Mouse (Mus musculus) stomach, embryonic 16.5 days (tissue): Measurements from ENCODE around the gene Shq1. TPM values are rescaled to one million over a fixed set of nuclear protein-coding genes. Genes with fewer than 3 reads are reported as not detected.

Experiments
- ATAC-seq: fragments of 200-750 bp; cut with Nextera tagmentation; 2 replicates; pipeline ENCODE4 v1.8.0; 2017; ENCODE audit warnings: moderate number of reproducible peaks, moderate TSS enrichment; ENCODE audit not compliant: insufficient read depth, low FRiP score
- H3K27ac ChIP-seq: fragments of 300-500 bp; sonication (generic); 2 replicates; pipeline ENCODE4 v1.5.1; 2014; ENCODE audit warnings: low read length
- H3K27me3 ChIP-seq: fragments of 300-500 bp; sonication (generic); 2 replicates; pipeline ENCODE4 v1.6.1; 2014; ENCODE audit warnings: low read length, control low read depth, mixed read lengths; ENCODE audit not compliant: control insufficient read depth, insufficient read depth
- H3K36me3 ChIP-seq: fragments of 300-500 bp; sonication (generic); 2 replicates; pipeline ENCODE4 v1.6.1; 2014; ENCODE audit warnings: low read length; ENCODE audit not compliant: control insufficient read depth, insufficient read depth
- H3K4me1 ChIP-seq: fragments of 300-500 bp; sonication (generic); 2 replicates; pipeline ENCODE4 v1.6.1; 2014; ENCODE audit warnings: low read length, control low read depth, mixed read lengths; ENCODE audit not compliant: control insufficient read depth, insufficient read depth
- H3K4me2 ChIP-seq: fragments of 300-500 bp; sonication (generic); 2 replicates; pipeline ENCODE4 v1.6.1; 2014; ENCODE audit warnings: low read depth, low read length, mixed read lengths
- H3K4me3 ChIP-seq: fragments of 300-500 bp; sonication (generic); replicated peaks from 2 replicates; pipeline ENCODE4 v1.5.1; 2014; ENCODE audit warnings: mild to moderate bottlenecking, low read length
- H3K9ac ChIP-seq: fragments of 300-500 bp; sonication (generic); 2 replicates; pipeline ENCODE4 v1.6.1; 2014; ENCODE audit warnings: low read length
- H3K9me3 ChIP-seq: fragments of 300-500 bp; sonication (generic); replicated peaks from 2 replicates; pipeline ENCODE4 v1.6.1; 2016; ENCODE audit warnings: low read length, control low read depth; ENCODE audit not compliant: control insufficient read depth
- WGBS: fragments of 180-500 bp; shearing (Covaris S2); extraction: QIAGEN DNeasy Blood & Tissue Kit; methylation state at CpG from one replicate; pipeline ENCODE4 v1.1.7; 2014; 5-methylcytosine and 5-hydroxymethylcytosine counted together
- polyA plus RNA-seq: library from polyadenylated mRNA; unstranded; fragments of >200 nt; fragmentation: Nextera tagmentation; extraction: Ambion mirVana; gene quantifications from 2 replicates; pipeline ENCODE4 v1.2.1, GENCODE M21; 2015

The Shq1 gene
- polyA plus RNA-seq, 1 experiment from 2014 or later = 15.9 TPM

DNA sequence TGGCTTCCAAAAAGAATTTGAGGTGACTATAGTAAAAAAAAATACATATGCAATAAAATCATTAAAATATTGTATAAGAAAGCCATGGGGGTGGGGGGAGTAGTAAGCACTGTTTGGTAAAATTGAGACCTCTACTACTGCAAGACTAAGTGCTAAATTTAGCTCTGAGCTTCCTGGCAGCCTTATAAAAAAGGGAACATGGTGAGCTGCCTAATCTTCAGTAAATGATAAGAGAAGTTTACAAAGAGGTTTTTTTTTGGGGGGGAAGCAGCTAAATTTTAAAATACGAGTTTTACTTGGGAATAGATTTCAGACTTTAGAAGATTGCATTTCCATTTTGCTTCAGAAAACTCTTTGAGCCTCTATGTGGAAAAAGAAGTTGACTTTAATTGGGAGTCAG, 37.3 kb upstream of the Shq1 start:
- no peak for ATAC-seq

DNA sequence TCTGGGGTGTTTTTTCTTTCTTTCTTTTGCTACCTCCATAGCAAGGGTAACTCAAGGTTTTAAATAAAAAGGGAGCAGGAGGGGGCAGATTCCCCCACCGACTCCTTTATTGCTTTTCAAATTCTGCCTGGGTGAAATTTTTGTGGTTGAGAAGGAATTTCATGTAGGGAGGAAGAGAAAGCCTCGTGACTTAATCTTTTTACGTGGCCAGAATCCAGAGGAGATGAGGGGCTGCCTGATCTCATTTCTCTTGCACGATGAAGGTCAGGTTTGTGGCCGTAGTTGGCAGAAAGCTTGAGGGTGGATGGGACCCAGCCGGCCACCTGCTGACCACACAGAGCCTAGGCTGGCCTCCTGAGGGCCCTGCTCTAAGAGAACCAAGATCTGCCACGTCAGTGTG, 36.6 kb upstream of the Shq1 start:
- no peak overlapping the region for H3K4me2 ChIP-seq
- H3K36me3 ChIP-seq = no peaks in the 10 kb centered on the region
- WGBS = 50% methylated on average over 7 of the region's 7 CpGs
- H3K9ac ChIP-seq = no peak overlapping the region
- H3K9me3 ChIP-seq = no peaks in the 10 kb centered on the region
- peaks cover 23% of the 10 kb centered on the region for H3K27me3 ChIP-seq
- no peak overlapping the region for H3K27ac ChIP-seq
- no peak overlapping the region for H3K4me3 ChIP-seq
- ATAC-seq = no peak
- H3K4me1 ChIP-seq = peaks cover 10% of the 10 kb centered on the region

More for the DNA sequence above, 37.3 kb upstream of the Shq1 start:
- H3K27ac ChIP-seq = no peak overlapping the region
- H3K36me3 ChIP-seq = no peaks in the 10 kb centered on the region
- H3K4me1 ChIP-seq = peaks cover 10% of the 10 kb centered on the region
- no peaks in the 10 kb centered on the region for H3K9me3 ChIP-seq
- no peak overlapping the region for H3K4me3 ChIP-seq
- H3K9ac ChIP-seq = no peak overlapping the region
- peaks cover 19% of the 10 kb centered on the region for H3K27me3 ChIP-seq
- WGBS = 67% methylated on average over 1 of the region's 1 CpGs
- H3K4me2 ChIP-seq = no peak overlapping the region

DNA sequence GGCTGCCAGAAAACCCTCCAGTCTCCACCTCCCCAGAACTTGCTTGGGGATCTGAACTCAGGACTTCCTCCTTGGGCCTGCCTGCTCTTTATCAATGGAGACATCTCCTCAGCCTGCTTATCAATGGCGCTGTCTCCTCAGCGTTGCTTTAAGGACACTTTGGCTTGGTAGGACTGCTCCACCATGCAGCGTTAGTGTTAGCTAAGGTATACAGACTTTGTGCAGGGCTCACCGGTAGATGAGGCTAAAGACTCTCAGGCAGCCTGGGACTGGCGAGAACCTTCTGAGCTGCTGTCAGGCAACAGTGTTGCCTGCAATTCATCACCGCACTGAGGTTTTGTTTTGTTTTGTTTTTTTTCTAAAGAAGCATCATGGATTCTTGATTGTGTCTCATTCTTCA, 35.9 kb upstream of the Shq1 start:
- ATAC-seq = no peak
- Histone ChIP-seq H3K36me3 (no peaks in the 10 kb centered on the region), H3K4me3 (no peak overlapping the region), H3K4me2 (no peak overlapping the region), H3K27me3 (peaks cover 23% of the 10 kb centered on the region), H3K9ac (no peak overlapping the region), H3K4me1 (peaks cover 10% of the 10 kb centered on the region), H3K9me3 (no peaks in the 10 kb centered on the region), H3K27ac (no peak overlapping the region)
- WGBS = 71% methylated on average over 6 of the region's 6 CpGs

- Histone ChIP-seq H3K9ac (peak overlapping the region; percentile 77), H3K27ac (no peak overlapping the region), H3K9me3 (no peaks in the 10 kb centered on the region), H3K4me1 (peaks cover 10% of the 10 kb centered on the region), H3K4me2 (peak overlapping the region; percentile 88), H3K4me3 (peak overlapping the region; percentile 63), H3K27me3 (peaks cover 23% of the 10 kb centered on the region), H3K36me3 (no peaks in the 10 kb centered on the region)
- 1% methylated on average over 15 of the region's 15 CpGs for WGBS
- no peak for ATAC-seq
Observed at GRCm38 (mm10) chr6:100705366-100705811, 34.4 kb upstream of the Shq1 start.

DNA sequence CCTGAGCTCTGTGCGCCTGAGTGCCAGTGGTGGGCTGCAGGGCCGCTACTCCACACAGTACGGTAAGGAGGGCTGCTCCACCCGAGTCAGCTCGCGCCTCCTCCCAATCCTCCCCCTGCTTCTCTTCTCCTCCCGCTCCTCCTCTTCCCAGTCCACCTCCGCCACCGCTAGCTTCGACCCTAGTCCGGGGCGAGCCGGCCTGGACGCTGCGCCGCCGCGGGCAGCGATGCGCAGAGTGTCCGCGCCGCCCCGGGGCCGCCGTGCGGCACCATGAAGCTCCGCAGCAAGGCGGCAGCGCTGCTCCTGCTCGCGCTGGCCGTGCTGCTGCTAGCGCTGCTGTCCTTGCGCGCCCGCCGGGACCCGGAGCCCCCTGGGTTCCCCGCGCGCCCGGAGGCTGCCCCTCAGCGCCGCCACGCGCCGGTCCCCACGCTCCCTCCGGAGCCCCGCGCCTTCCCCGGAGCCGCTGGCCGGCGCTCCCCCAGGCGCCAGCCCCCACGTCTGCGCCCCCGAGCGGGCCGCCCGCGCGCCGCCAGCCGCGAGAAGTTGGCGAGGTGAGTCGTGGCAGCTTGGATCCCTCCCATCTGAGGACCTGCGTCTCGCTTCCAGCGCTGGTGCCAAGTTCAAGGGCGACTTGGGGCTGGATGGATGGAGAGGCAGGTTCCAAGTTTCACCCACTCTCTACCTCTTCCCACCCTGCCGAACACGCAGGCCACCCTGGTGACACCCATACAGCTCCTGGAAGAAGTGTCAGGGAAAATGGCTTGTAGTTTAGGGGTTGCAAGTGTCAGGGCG, 33.8 kb upstream of the Shq1 start, which contains the start of gene Gxylt2:
Gene Gxylt2 (plus strand): TSS at position 161 of the 792 bp plus-strand sequence.
- H3K36me3 ChIP-seq = no peaks in the 10 kb centered on the region
- H3K4me1 ChIP-seq = peaks cover 10% of the 10 kb centered on the region
- no peaks in the 10 kb centered on the region for H3K9me3 ChIP-seq
- H3K4me2 ChIP-seq = peak within 1 kb of the TSS; percentile 88
- peak within 1 kb of the TSS; percentile 77 for H3K9ac ChIP-seq
- peaks cover 23% of the 10 kb centered on the region for H3K27me3 ChIP-seq
- peak; percentile 86 for ATAC-seq
- H3K4me3 ChIP-seq = peak within 1 kb of the TSS; percentile 63
- WGBS = under 1% methylated on average over 76 of the region's 77 CpGs
- H3K27ac ChIP-seq = no peak within 1 kb of the TSS

DNA sequence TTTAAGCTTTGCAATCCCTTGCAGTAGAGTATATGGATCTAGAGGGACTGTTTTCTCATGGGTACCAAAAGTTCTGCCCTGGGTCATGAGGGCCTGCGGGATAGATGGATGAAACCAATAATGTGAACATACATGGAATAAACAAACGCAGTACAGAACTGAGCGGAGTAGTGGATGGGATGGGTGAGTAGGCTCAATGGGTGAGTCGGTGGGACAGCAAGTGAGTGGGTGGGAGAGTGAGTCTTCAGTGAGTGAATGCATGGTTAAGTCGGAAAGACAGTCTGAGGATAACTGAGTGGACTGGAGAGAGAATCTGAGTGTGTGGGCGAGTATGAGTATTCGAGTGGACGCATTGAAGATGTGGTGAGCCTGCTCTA, 33.2 kb upstream of the Shq1 start:
- peak overlapping the region; percentile 88 for H3K4me2 ChIP-seq
- peaks cover 10% of the 10 kb centered on the region for H3K4me1 ChIP-seq
- H3K36me3 ChIP-seq = no peaks in the 10 kb centered on the region
- H3K9me3 ChIP-seq = no peaks in the 10 kb centered on the region
- no peak overlapping the region for H3K27ac ChIP-seq
- WGBS = 27% methylated on average over 8 of the region's 8 CpGs
- H3K9ac ChIP-seq = peak overlapping the region; percentile 77; the same call in 1 of the 2 replicates
- H3K27me3 ChIP-seq = peaks cover 23% of the 10 kb centered on the region
- peak overlapping the region; percentile 63 for H3K4me3 ChIP-seq
- ATAC-seq = no peak

DNA sequence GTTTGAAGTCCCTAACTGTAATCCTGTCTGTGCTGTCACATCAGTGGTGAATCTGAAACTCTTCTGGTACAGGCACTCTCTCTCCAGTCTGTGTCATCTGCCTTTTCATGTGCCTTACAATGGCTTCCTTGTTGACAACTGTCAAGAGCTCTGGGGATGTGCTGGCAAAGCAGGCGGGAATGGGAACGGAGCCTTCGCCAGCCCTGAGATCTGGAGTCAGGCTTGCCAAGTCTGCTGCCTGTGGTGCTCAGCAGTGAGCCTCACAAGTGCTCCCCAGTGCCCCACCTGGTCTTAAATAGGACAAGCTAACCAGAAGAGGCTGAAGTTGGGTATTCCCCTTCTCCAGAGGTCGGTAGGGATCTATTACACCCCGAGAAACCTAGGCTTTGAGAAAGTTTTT, 29.8 kb upstream of the Shq1 start:
- Histone ChIP-seq H3K9me3 (no peaks in the 10 kb centered on the region), H3K9ac (no peak overlapping the region), H3K4me3 (no peak overlapping the region), H3K4me2 (no peak overlapping the region), H3K36me3 (no peaks in the 10 kb centered on the region), H3K4me1 (peaks cover 10% of the 10 kb centered on the region), H3K27me3 (peaks cover 22% of the 10 kb centered on the region), H3K27ac (no peak overlapping the region)
- 75% methylated on average over 5 of the region's 5 CpGs for WGBS
- no peak for ATAC-seq

- Histone ChIP-seq H3K36me3 (no peaks in the 10 kb centered on the region), H3K4me2 (no peak overlapping the region), H3K27me3 (peaks cover 14% of the 10 kb centered on the region), H3K4me3 (no peak overlapping the region), H3K27ac (no peak overlapping the region), H3K9me3 (no peaks in the 10 kb centered on the region), H3K9ac (no peak overlapping the region), H3K4me1 (peaks cover 2% of the 10 kb centered on the region)
- no peak for ATAC-seq
- WGBS = 79% methylated on average over 5 of the region's 5 CpGs
Observed at GRCm38 (mm10) chr6:100699986-100700385, 29.0 kb upstream of the Shq1 start.

GRCm38 (mm10) chr6:100686341-100686740, 15.4 kb upstream of the Shq1 start:
- Histone ChIP-seq H3K27me3 (no peaks in the 10 kb centered on the region), H3K4me1 (no peaks in the 10 kb centered on the region), H3K4me2 (no peak overlapping the region), H3K4me3 (no peak overlapping the region), H3K36me3 (no peaks in the 10 kb centered on the region), H3K9ac (no peak overlapping the region), H3K9me3 (no peaks in the 10 kb centered on the region), H3K27ac (no peak overlapping the region)
- ATAC-seq = no peak
- WGBS = 75% methylated on average over 2 of the region's 2 CpGs
